Mouse (Mus musculus) urinary bladder, adult 2 months (tissue): ENCODE measurements around the gene Banf1. TPM values are rescaled to one million over a fixed set of nuclear protein-coding genes. Genes with fewer than 3 reads are reported as not detected.
"Not testable (repeated sequence)": the region's sequence is repeated elsewhere in the genome, so short reads cannot be mapped to it uniquely, and the experiment has no call there.

Source experiments
- DNase-seq: peaks from one replicate; pipeline ENCODE4 v3.0.0; 2022; ENCODE audit warnings: low spot score
- polyA plus RNA-seq: library from polyadenylated mRNA; depleted of rRNA; stranded (reverse); fragments of >200 nt; gene quantifications from 2 replicates; pipeline ENCODE4 v1.2.3, GENCODE M21; 2012

Banf1 gene
- polyA plus RNA-seq, 1 experiment, result 147 TPM

DNA sequence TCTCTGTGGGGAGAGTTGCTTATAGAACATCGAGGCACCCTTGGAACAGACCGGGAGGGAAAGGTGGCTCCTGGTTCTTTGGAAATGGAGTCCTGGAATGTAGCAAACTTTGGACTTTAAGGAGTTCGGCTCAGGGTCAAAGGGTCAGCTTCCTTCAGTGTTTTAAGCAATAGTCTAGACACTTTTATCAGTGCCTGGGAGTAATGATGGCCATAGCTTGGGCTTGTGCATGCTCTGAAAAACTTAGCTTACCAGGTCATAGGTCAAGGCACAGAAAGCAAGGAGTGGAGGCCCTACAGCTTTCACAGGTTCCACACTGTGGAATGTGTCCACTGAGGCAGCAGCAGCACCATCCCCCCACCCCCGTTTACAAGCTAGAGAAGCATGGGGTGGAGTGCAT is 7.8 kb upstream of the Banf1 start:
- DNase-seq, result no peak

DNA sequence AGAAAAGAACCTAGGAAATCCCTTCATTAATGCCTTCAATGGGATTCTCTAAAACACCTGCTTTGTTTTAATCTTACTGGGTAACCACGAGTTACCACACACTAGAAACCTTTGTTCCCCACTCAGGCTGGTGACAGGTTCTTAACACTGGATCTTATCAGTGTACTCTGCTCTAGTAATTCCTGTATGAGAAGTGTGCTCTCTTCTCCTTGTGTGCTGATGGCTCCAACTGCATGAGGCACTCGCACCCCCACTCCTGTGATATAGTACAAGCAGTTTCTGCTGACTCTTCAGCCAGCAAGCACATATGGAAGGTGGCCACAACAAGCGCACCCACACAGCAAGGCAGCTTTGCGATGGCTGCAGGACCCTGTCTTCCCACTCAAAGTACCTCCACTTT is 7.2 kb upstream of the Banf1 start:
- DNase-seq, result no peak

DNA sequence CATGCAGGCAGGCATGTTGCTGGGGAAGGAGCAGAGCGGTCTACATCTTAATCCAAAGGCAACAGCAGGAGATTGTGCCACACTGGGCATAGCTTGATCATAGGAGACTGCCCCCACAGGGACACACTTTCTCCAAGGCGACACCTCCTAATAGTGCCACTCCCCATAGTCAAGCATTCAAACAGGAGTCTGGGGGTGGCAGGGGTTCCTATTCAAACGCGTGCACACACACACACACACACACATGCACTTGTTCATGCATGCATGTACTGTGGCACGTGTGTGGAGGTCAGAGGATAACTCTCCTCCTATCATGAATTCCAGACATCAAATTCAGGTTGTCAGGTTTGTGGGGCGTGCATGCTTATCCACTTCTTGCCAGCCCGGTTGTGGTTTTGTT is 5.8 kb upstream of the Banf1 start:
- DNase-seq, result no peak

DNA sequence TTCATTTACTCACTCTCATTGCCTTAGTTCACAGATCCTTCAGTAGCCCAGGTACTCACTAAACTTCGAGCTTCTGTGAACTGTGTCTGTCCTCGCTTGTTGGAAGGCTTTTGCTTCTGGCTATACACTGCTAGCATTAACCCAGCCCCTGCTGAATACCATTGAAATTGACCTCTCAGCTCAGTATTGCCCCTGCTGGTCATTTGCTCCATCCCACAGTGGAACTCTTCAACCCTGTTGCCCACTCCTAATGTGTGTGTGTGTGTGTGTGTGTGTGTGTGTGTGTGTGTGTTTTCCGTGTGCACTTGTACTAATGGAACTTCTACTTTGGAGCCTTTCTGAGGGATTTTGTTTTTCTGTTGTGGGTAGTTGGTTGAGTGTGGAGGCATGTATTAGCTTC is 4.0 kb upstream of the Banf1 start:
- no peak for DNase-seq

DNA sequence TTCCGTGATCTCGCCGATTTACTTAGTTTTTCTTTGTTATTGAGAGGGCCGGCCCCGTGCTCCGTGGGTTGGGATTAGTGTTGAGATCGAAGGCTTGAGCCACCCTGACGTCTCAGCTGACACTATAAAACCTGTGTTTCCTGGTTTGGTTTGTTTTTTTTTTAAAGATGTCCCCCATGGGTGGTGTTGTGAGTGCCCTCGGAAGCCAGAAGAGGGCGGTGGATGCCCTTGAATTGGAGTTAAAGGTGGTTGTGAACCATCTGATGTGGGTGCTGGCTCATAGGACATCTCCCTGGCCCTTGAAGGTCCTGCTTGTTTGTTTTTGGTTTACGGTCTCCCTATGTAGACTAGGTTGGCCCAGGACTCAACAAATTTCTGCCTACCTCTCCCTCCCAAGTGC is 487 bp upstream of the Banf1 start:
- DNase-seq, result no peak

DNA sequence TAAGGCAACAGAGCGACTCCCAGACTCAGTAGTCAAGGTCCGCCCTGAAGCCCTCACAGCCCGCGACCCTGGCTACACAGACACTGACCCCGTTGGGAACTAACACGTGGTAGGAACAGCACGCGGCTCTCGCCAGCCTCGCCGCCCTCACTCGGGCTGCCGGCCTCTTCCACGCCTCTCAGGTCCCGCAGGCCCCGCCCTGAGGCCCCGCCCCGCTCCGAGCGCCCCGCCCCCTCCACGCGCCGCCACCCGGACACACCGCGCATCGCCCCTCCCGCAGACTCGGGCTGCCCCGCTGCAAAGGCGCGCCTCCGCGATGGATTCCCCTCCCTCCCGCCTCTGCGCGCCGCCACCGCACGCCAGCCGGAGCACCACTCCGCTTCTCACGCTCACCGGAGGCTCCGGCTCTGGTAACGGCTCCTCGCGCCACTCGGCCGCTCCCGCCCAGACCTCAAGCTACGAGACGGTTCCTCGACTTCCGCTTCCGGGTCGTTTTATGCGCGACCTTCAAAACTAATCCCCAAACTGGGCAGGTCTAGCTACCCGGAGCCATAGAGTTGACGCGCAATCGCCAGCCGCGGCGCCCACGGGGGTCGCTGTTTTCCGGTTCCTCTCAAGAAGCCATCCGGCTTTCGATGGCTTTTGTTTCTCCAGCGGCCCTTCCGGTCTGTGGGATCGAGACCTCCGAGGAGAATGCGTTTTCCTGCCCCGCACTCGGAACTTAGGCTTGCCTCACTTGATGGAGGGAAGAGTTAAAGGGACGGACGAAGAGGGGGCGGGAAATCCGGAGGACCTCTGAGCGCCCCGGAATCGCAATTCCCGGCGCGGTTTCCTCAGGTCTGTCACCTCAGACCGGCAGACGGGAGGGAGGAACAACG is 554 bp downstream of the Banf1 start, which contains the start of gene Eif1ad:
Eif1ad (plus strand) TSS at position 567 of the 878 bp plus-strand sequence.
- peak; percentile 96 for DNase-seq

DNA sequence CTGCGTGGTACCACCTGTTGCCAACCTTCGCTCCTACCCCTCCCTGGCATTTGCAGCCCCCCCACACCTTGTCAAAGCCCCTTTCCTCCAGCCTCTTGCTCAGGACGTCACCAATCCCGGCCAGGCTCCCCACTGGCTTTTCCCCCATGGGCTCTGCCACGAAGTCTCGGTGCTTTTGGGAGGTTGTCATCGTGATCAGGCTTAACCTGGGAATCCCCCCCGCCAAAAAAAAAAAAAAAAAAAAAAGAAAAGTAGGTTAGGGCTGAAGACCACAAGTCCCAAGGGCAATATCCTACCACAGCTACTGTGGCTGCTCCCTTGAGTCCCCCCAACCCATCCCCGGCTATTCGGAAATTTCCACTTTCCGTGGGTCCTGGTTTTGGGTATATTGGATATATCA is 1.2 kb downstream of the Banf1 start:
- DNase-seq, result no peak

DNA sequence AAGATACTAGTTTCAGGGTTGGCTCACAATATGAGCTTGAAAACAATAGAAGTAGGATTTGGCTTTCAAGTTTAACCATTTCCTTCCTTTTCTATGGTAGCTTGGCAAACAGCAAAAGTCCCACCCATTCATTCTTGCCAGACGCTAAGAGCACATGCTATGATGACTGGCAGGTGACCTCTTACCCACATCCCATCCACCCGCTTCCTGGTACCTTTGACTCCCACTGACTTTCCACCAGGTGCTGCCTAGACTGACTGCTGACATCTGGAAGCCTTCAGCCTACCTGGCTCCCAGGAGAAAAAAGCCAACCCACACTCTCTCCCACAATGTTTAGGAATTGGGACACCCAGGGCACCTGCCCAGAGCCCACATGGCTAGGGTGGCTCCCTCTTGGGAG is 2.8 kb downstream of the Banf1 start:
- no peak for DNase-seq

DNA sequence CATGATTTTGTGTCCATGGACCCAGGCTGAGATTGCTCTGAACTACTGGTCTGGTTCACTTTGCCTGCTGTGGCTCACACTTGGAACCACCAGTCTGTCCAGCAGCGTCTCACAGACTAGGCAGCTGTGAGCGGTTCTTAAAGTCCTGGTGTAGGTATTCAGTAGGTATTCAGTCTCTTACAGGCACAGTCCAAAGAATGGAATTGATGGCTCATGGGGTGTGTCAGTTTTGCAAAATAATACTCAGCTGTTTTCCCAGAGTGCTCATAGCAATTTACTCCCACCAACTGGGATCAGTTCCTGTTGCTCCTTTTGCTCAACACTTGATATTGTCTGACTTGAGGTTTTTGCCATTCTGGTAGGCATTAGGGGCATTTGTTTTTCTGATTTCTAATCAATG is 4.8 kb downstream of the Banf1 start:
- DNase-seq, result no peak

DNA sequence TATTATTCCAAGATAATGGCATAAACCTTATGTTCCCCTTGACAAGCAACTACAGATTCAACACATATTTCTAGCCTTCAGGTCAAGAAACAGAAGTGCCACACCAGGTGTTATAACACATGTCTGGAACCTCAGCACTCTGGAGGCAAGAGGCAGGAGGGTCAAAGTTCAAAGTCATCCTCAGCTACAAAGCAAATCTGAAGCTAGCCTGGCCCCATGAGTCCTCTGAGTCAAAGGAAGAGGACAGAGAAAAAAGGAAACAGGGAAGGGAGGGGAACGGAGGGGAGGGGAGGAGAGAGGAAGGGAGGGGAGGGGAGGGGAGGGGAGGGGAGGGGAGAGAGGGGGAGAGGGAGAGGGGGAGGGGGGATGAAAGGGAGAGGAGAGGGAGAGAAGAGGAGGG is 10.9 kb downstream of the Banf1 start:
- DNase-seq, result no peak

- no peak for DNase-seq
Observed at GRCm38 (mm10) chr19:5353609-5354008, 13.4 kb downstream of the Banf1 start.

- not testable (repeated sequence) for DNase-seq
Observed at GRCm38 (mm10) chr19:5349502-5349873, 17.5 kb downstream of the Banf1 start, which contains the start of gene Cst6. Gene Cst6 (minus strand): TSS chr19:5349574.

- peak; percentile 33 for DNase-seq
Observed at GRCm38 (mm10) chr19:5348526-5349501, 18.2 kb downstream of the Banf1 start.

- no peak for DNase-seq
Observed at GRCm38 (mm10) chr19:5348064-5348463, 18.9 kb downstream of the Banf1 start.

- DNase-seq, result no peak
Observed at GRCm38 (mm10) chr19:5345297-5346131, 21.5 kb downstream of the Banf1 start.

DNA sequence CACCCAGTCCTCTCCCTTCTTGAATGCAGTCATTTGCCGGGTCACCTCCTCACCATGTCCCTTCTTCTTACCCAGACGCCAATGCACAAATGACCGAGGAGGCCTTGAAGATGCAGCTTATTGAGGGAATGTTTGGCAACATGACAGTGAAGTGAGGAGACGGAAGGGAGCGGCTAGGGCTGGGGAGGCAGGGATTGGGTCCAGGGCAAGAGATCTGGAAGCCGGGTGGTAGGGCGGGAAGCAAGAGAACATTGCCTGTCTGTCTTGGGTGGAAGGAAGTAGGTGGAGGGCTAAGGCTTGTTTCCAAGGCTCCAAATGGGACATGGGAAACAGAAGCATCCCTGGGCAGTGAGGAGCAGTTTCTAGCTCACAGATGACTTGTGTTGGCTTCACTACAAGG is 25.6 kb downstream of the Banf1 start:
- no peak for DNase-seq

DNA sequence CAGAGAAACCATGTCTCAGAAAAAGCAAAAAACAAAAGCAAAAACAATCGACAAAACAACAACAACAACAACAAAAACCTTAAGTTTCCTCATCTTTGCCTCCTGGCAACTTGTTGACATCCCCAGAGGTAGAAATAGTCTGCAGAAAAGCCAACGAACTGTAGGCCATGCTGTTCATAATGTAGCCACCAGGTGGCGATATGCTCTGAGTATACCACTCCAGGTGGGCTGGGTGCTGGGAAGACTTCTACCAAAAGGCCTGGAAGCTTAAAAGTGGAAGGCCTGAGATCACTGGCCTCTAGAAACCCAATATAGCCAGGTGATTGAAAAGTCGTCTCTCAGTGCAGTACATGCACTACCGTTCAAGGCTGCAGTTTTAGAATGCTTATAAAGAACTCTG is 29.0 kb downstream of the Banf1 start:
- DNase-seq, result peak; percentile 35

- DNase-seq, result no peak
Observed at GRCm38 (mm10) chr19:5335441-5335840, 31.5 kb downstream of the Banf1 start, which contains the start of gene Catsper1. Gene Catsper1 (plus strand): TSS chr19:5335741.

DNA sequence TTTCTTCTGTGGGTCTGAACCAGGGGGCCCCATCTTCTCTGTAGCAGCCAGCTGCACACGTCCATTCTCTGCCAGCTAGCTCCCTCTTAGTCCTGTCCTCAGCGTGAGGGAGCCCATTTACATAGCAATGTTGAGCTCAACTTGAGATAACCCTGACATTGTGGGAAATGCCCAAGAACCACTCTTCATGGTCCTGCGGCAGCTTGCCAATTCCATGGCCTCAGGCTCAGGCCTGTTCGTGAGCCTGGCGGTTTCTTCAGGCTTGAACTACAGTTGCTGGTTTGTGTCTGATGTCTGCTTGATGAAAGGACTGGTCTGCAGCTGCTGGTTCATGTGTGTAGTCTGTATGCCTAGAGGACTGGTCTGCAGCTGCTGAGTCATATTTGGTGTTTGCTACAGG is 32.2 kb downstream of the Banf1 start:
- no peak for DNase-seq

DNA sequence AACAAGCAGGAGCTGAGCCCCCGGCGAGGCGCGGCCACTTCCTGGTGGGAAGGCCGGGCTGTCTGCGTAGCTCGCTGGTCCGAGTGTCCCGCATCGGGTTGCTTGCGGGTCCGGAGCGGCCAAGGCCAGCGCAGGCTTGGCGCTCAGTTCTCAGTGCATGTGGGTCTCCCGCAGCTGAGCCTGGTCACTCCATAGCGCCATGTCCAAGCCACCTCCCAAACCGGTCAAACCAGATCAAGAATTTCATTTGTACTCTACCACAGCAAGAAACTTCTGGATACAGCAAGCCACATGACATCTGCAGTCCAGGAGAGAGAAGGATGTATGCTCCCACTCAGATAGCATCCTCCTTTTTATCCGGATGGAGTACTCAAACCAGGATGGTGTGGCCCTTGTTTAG is 39.0 kb downstream of the Banf1 start:
- DNase-seq, result no peak

DNA sequence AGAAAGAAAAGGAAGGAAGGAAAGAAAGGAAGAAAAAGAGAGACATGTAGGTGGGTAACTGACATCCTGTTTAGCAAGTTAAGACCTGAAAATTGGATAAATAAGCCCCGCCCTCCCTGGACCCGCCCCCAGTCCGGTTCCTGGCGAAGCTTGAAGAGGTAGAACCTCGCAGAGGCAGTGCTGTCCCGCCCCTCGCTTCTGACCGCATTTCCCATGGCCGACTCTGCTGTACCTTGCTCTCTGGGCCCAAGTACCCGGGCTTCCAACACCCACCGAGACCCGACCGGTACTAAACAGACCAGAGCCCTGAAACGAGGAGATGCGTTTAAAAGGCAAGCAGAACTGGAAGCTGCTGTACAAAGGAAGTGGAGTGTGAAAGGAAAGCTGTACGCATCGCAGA is 43.2 kb downstream of the Banf1 start:
- no peak for DNase-seq
